Mouse (Mus musculus) cortical plate, adult 2 months (tissue): ENCODE measurements at regions not wholly inside any gene's neighbourhood (a gene's known extent, or its start where the extent isn't known, plus 50 kb on each side); places are given as distances from the start of the nearest gene placed in this dataset.

Source experiments
- CTCF ChIP-seq: fragments of 200-500 bp; IDR thresholded peaks from 2 replicates; pipeline ENCODE4 v1.5.1; 2011; ENCODE audit warnings: mild to moderate bottlenecking, control low read depth, low read length; ENCODE audit not compliant: insufficient read depth; ENCODE audit errors: extremely low read depth
- POLR2A ChIP-seq: fragments of 200-500 bp; IDR thresholded peaks from 2 replicates; pipeline ENCODE4 v1.6.1; 2011; ENCODE audit warnings: mild to moderate bottlenecking, low read length, control low read depth; ENCODE audit not compliant: insufficient read depth; ENCODE audit errors: extremely low read depth

DNA sequence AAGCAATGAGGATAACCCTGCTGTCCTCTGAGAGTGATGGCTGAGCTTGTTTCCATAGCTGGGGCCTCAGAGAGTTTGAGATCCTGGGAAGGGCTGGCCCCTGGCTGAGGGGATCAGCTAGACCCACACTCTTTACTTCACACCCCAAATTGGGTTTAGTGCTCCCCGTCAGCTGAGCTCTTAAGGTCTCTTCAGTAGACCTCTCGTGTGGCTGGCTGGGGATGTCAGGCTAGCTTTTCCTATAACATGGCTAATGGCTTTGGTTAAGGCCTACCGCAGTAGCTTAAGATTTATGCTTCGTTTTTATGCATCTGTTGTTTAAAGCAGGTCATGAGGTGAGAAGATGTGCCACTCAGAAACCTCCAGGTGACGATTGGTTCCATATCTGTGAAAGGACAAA lies 168.8 kb downstream of the Diras2 start:
- TF ChIP-seq CTCF (no peak), POLR2A (no peak)
